Mouse (Mus musculus) left cerebral cortex, postnatal 14 days (tissue): Measurements from ENCODE around the gene Car10. TPM values are rescaled to one million over a fixed set of nuclear protein-coding genes. Genes with fewer than 3 reads are reported as not detected.
A peak's percentile ranks its signal among the peaks of the same experiment; 100 is the strongest.

Source experiments
- DNase-seq, 2 experiments: peaks; one replicate each; pipeline ENCODE4 v3.0.0; 2021 to 2022; ENCODE audit warnings: low spot score in 2 of 2, mixed read lengths in 1 of 2
- intact Hi-C: fragments of 180-260 bp; cut with DNase I; formaldehyde crosslinking; loops from one replicate; pipeline ENCODE4 v1.15.1; 2025
- total RNA-seq, 2 experiments: library from RNA; stranded (reverse); gene quantifications; 2 replicates each; pipeline ENCODE4 v1.2.3; 2021

The Car10 gene
- total RNA-seq, 2 experiments from 2014 or later, result 111 to 126 TPM

DNA sequence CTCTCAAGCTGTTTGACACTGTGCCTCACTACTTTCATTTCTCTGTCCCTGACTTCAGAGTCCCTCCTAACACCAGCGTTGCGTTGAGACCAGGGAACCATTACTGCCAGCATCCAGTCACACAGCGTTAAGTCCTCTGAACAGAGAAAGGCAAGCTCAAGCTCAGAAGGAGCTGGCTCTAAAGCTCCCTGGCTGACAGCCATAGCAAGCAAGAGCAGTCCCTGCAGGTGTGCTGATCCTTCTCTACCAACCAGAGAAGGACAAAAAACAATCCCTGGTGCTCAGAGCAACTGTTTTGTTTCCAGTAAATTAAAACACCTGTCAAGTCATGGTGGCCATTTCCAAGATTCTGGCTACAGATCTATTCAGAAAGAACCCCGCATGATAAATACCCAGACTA is 514.2 kb downstream of the Car10 start:
- intact Hi-C loops, result no loop called here
- no peak for DNase-seq

DNA sequence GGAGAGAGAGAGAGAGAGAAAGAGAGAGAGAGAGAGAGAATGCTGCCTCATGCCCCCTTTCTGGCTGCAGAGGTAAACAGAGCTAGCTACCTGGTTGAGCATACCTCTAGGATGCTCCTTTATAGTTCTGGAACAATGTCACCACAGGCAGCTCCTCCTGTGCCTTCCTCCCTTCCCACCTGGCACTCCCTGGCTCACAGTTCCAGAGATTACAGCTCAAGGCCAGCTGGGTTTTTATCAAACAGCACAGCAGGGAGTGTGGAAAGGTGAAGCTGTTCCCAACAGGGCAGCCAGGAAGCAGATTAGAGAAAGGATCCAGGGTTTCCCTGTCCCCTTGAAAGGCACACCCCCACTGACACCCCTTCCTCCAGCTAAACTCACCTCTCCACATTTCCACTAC is 517.0 kb downstream of the Car10 start:
- no peak for DNase-seq
- intact Hi-C loops, result no loop called here

DNA sequence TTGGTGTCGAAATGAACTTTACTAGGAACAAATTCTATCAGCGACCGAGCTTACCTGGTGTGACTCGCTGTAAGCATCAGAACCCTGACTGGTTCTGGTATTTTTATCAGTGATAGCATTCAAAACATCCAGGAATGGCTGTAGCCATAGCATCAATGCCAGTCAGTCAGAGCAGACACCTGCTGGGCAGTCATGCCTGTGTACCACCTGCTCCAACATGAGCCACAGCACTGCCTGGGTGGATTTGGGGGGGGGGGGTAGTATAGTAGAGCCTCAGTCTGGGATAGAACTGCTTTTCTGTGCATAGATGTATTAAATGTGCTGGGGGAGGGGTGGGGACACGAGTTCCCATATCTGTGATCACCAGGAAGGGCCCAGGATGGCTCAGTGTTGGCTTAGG is 525.8 kb downstream of the Car10 start:
- DNase-seq, result no peak
- intact Hi-C loops, result no loop called here

DNA sequence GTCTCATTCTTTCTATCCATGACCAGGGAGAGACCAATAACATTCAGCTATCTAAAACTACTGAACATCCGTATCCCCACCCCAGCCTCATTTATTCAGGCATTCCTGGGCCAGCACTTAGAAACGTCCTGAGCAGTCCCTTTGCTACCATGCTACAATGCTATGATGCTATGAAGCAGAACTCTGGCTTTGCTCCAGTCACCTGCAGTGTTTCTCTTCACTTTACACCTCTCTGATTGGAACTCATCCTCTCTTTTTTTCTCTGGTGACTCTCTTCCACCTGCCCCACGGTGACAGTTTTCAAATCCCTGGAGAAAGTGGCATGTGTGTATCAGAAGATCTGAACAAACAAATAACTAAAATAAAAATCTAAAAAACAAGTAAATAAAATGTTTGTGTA is 541.6 kb downstream of the Car10 start:
- intact Hi-C loops, result no loop called here
- DNase-seq, result no peak

DNA sequence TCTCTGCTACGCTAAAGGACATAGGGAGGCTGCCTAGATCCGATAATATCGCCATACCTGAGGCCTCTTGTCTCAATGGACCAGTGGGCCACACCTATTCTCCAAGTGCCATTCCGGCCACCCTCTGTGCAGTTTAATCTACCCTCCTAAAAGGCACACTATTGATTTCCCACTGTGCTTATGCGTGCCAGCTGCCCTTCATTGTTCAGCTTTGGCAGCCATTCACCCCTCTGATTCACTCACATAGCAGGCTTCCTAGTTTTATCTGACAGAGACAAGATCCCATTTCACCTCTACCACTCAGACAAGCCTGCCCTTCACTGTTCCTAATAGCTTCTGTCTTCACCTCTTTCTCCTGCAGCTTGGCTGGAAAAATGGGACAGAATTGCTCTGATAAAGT is 543.1 kb downstream of the Car10 start:
- DNase-seq, result no peak
- intact Hi-C loops, result no loop called here

DNA sequence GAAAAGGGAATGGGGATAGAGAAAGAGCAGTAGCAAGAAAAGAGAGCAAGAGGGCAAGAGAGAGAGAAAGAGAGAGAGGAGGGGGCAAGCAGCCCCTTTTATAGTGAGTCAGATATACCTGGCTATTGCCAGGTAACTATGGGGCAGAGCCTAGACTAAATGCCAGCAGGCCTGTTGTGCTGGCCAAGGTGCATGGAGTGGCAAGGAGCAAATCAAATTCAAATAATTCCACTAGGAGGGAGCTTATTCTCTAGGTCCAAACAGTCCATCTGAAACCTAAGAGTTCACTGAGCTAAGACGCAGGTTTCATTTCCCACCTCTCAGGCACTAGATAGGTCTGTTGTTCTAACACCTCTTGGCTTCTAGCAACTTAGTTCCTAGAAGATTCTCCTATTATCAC is 544.5 kb downstream of the Car10 start:
- no peak for DNase-seq
- intact Hi-C loops, result no loop called here

DNA sequence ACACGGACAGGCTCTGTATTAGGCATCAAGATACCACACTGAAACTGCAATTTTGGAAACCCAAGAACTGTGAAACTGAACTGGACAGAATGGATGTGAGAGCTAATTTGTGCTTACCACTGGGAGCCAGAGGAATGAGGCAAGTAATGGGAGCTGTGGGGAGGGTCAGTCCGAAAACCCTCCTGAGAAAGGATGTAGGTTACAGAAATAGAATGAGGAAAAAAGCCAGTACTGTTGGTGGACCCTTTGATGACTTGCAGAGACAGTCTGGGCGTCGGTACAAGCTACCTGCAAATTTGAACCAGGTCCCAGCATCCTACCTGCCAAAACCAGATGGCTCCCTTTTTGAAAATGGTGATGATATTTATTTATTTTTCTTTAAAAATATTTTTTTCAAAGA is 545.2 kb downstream of the Car10 start:
- no peak for DNase-seq
- intact Hi-C loops, result no loop called here

DNA sequence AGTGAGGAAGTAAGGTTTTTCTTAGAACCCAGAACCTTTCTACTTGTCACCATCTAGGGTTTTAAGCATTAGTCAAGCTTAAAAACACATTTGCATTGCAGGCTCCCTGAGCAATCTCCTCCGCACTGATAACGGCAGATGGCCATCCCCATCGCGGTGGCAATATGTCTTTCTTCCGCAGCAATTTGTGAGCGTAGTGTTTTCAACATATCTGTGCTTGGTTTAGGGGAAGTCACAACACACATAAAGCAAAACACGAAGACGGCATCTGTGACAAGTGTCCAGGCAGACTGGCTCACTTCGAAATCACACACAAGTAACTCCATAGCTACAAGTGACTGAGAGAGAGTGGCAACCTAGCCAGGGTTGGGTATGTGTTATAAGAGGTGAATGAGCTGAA is 545.6 kb downstream of the Car10 start:
- intact Hi-C loops, result no loop called here
- DNase-seq, result peak in 1 of 2 experiments; percentile 9

DNA sequence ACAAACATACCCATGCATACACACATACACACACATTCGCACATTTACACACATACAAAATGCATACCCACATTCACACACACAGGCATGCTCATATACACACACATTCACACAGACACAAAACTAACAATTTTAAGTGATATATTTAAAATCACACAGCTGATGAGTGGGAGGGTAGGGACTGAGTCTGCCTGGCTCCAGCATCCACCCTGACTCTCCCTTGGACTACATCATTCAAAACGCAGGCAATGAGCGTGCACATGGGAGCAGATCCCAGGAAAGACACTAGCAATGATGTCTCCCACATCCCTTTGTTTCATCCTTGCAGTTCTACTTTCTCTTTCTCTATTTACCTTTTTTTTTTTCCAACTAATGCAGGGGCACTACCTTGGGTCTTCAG is 548.4 kb downstream of the Car10 start:
- intact Hi-C loops, result no loop called here
- no peak for DNase-seq
